Mouse (Mus musculus) gastrocnemius, adult 8-10 months (tissue): ENCODE data around the gene Rps24. TPM values are rescaled to one million over a fixed set of nuclear protein-coding genes. Genes with fewer than 3 reads are reported as not detected.
A peak's percentile ranks its signal among the peaks of the same experiment; 100 is the strongest.

Source experiments
- DNase-seq, 2 experiments: peaks; one replicate each; pipeline ENCODE4 v3.0.0; 2022; ENCODE audit warnings: low spot score in 2 of 2
- total RNA-seq, 4 experiments: library from RNA; stranded (reverse); gene quantifications; 2 replicates each; pipeline ENCODE4 v1.2.4; 2022

Gene Rps24
- total RNA-seq, 4 experiments from 2014 or later: 660 to 798 (median 702) TPM

- DNase-seq: peak in 1 of 2 experiments; percentile 55
These were observed 23.8 kb downstream of the Rps24 start for GRCm38 (mm10) chr14:24510679-24511078.

GRCm38 (mm10) chr14:24512527-24513161 is 25.7 kb downstream of the Rps24 start:
- DNase-seq: no peak

- DNase-seq: no peak
These were observed 34.7 kb downstream of the Rps24 start for GRCm38 (mm10) chr14:24521597-24521996.

- DNase-seq: no peak
These were observed 38.2 kb downstream of the Rps24 start for GRCm38 (mm10) chr14:24525137-24525536.

GRCm38 (mm10) chr14:24525677-24526415 is 38.9 kb downstream of the Rps24 start:
- DNase-seq: no peak

- no peak for DNase-seq
These were observed 39.5 kb downstream of the Rps24 start for GRCm38 (mm10) chr14:24526440-24526839.

GRCm38 (mm10) chr14:24530228-24530627 is 43.3 kb downstream of the Rps24 start:
- no peak for DNase-seq

GRCm38 (mm10) chr14:24534865-24535545 is 48.1 kb downstream of the Rps24 start:
- no peak for DNase-seq

- no peak for DNase-seq
These were observed 56.0 kb downstream of the Rps24 start for GRCm38 (mm10) chr14:24542901-24543300.

GRCm38 (mm10) chr14:24544057-24544456 is 57.1 kb downstream of the Rps24 start:
- DNase-seq: no peak

Other genes with a start within 250 kb of the Rps24 start
- gene Dlg5, start 241.2 kb upstream of the Rps24 start, total RNA-seq: 10 to 100 TPM in 1 of 4 experiments, 1 to 10 TPM in 3; 3.5 to 11.1 (median 6.0) TPM
- gene E330034G19Rik, start 193.9 kb upstream of the Rps24 start, total RNA-seq: not detected
- gene Polr3a, start 67 bp upstream of the Rps24 start, total RNA-seq: 1 to 10 TPM; 5.7 to 8.1 (median 7.1) TPM